Mouse (Mus musculus) G1E (cell line): ENCODE measurements around the gene Tff1. TPM values are rescaled to one million over a fixed set of nuclear protein-coding genes. Genes with fewer than 3 reads are reported as not detected.

Experiments used
- ATAC-seq: 2 replicates; pipeline ENCODE4 v1.8.0; 2016; ENCODE audit warnings: mild to moderate bottlenecking; ENCODE audit not compliant: insufficient number of reproducible peaks, poor library complexity, low FRiP score, severe bottlenecking; ENCODE audit errors: extremely low read depth
- DNase-seq: peaks from one replicate; pipeline ENCODE4 v3.0.0; 2012; ENCODE audit warnings: low spot score
- H3K27me3 ChIP-seq: 2 replicates; pipeline ENCODE4 v1.6.1; 2012; ENCODE audit warnings: mild to moderate bottlenecking, low read length, inconsistent platforms; ENCODE audit not compliant: insufficient read depth
- H3K36me3 ChIP-seq: replicated peaks from 2 replicates; pipeline ENCODE3; 2012; ENCODE audit warnings: mild to moderate bottlenecking, inconsistent platforms
- H3K4me1 ChIP-seq: 2 replicates; pipeline ENCODE4 v1.6.1; 2012; ENCODE audit warnings: low read depth, low read length, inconsistent platforms, mixed read lengths; ENCODE audit not compliant: insufficient read depth
- H3K4me3 ChIP-seq: 2 replicates; pipeline ENCODE4 v1.5.1; 2012; ENCODE audit warnings: low read depth, mild to moderate bottlenecking, inconsistent platforms, low read length, moderate library complexity, mixed read lengths
- H3K9me3 ChIP-seq: replicated peaks from 2 replicates; pipeline ENCODE4 v1.6.1; 2012; ENCODE audit warnings: inconsistent platforms
- CTCF ChIP-seq: IDR thresholded peaks from 2 replicates; pipeline ENCODE4 v1.5.1; 2012; ENCODE audit warnings: low read depth, low read length, inconsistent platforms, mixed read lengths
- GATA1 ChIP-seq: IDR thresholded peaks from 2 replicates; pipeline ENCODE4 v1.6.1; 2012; ENCODE audit warnings: borderline replicate concordance, low read length, inconsistent platforms, mixed read lengths
- GATA2 ChIP-seq: IDR thresholded peaks from 2 replicates; pipeline ENCODE4 v1.6.1; 2012; ENCODE audit warnings: low read depth, low read length, inconsistent platforms, borderline replicate concordance
- POLR2AphosphoS5 ChIP-seq: IDR thresholded peaks from 2 replicates; pipeline ENCODE4 v1.6.1; 2012; ENCODE audit warnings: low read depth, low read length, inconsistent platforms; ENCODE audit not compliant: insufficient replicate concordance
- TAL1 ChIP-seq: conservative IDR thresholded peaks from 2 replicates; pipeline ENCODE4 v1.6.1; 2012; ENCODE audit warnings: low read depth, low read length, inconsistent platforms, mixed read lengths
- polyA plus RNA-seq: library from polyadenylated mRNA; stranded (reverse); fragments of >175 nt; gene quantifications from 2 replicates; pipeline ENCODE4 v1.2.3, GENCODE M21; 2012
- total RNA-seq, 2 experiments: library from RNA; stranded (forward) in 1 of 2; stranded (reverse) in 1 of 2; fragments of 200-1000 nt in 1 of 2; fragments of >200 nt in 1 of 2; fragmentation: Nextera tagmentation in 1 of 2; gene quantifications; 2 replicates each; pipeline ENCODE4 v1.2.3; 2014 to 2017

Tff1 gene
- total RNA-seq (2014; fragmentation: Nextera tagmentation) (not detected in 2 replicates), total RNA-seq (2017) (not detected in 2 replicates), polyA plus RNA-seq (not detected in 2 replicates)

DNA sequence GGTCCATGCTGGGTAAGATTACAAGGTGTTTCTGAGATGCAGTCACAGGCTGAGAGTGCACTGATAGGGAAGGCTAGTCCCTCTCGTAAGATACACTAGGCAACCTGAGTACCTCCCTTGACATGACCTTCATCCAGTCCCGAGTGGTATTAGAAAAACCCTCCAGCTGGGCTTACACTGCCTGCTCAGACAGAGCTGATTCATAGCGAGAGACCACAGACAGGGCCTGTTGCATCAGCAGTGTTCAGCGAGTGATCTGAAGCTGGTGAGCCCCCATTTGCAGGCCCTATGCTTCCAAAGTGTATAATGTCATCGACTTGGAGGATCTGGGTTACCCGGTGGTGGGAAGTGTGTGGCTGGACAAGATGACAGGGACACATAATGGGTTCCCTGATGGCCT, at the start of gene Tff1:
Gene Tff1, minus strand, starts transcription at position 151 of the 400 bp plus-strand sequence.
- no peaks in the 10 kb centered on the region for H3K4me1 ChIP-seq
- H3K36me3 ChIP-seq: no peaks in the 10 kb centered on the region
- no peak for DNase-seq
- ATAC-seq: no peak
- H3K27me3 ChIP-seq: no peaks in the 10 kb centered on the region
- H3K9me3 ChIP-seq: peaks cover 90% of the 10 kb centered on the region
- no peak for TF ChIP-seq TAL1
- TF ChIP-seq GATA2: no peak
- no peak for TF ChIP-seq CTCF
- TF ChIP-seq POLR2AphosphoS5: no peak
- TF ChIP-seq GATA1: no peak
- H3K4me3 ChIP-seq: no peak within 1 kb of the TSS

DNA sequence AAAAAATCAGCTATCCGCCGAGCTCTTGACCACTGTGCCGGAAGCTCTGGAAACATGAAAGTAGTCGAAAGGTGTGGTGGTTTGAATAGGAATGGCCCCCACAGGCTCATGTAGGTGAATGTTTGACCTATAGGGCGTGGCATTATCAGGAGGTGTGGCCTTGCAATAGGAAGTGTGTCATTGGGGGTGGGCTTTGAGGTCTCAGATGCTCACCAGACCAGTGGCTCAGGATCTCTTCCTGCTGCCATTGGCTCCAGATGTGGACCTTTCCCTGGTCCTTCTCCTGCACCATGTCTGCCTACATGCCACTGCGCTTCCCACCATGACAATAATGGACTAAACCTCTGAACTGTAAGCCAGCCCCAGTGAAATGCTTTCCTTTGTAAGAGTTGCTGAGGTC, 46.8 kb upstream of the Tff1 start:
- no peaks in the 10 kb centered on the region for H3K27me3 ChIP-seq
- ATAC-seq (no peak), DNase-seq (no peak)
- peaks cover 84% of the 10 kb centered on the region for H3K9me3 ChIP-seq
- no peaks in the 10 kb centered on the region for H3K36me3 ChIP-seq
- no peak for TF ChIP-seq GATA2
- no peak for TF ChIP-seq TAL1
- TF ChIP-seq CTCF: no peak
- H3K4me1 ChIP-seq: no peaks in the 10 kb centered on the region
- H3K4me3 ChIP-seq: no peak overlapping the region

DNA sequence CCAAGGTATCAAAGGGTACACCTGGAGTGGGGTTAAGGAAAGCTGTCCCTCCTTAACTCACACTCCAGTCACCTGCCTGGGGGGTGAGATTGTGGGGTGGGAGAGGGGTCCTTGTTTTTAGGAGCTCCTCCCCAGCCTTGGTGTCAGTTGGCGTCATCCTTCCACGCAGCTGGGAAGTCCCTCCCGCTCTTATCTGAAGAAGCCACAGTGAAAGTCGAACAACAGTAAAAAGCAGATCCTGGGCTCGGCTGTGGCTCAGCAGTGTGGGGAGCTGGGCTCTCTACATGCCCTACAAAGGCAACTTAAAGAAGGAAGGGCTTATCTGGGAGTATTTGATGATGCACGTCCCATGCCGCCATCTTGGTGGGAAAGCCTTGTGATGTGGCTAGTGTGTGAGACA, 45.2 kb upstream of the Tff1 start:
- no peak overlapping the region for H3K4me3 ChIP-seq
- H3K36me3 ChIP-seq: no peaks in the 10 kb centered on the region
- TF ChIP-seq GATA2: no peak
- no peak for TF ChIP-seq CTCF
- H3K4me1 ChIP-seq: no peaks in the 10 kb centered on the region
- no peak for ATAC-seq
- H3K27me3 ChIP-seq: no peaks in the 10 kb centered on the region
- DNase-seq: no peak
- H3K9me3 ChIP-seq: peaks cover 82% of the 10 kb centered on the region

DNA sequence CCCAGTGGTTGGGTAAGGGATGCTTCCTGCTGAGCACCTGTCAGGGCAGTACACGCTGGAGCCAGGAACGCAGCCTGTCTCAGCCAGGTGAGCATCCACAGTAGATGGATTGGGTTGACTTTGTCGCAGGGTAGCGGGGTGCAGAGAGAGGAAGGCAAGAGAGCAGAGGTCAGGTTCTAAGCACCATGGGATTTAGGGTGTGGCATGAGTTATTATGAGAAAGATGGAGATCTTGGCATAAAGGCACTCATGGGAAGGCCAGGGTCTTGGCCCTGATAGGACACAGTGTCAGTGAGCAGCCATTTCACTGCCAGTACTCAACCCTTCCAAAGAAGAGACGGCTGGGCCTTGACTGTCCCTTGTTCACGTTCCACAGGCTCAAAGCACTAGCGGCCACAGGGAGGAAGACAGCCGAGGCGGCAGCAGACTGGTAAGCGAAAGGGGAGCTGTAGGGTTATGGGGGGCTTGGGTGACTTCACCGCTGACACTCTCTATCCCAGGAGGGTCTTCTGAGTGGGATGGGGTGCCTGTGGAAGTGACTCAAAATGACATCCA, 44.4 kb upstream of the Tff1 start:
- H3K4me1 ChIP-seq: no peaks in the 10 kb centered on the region

DNA sequence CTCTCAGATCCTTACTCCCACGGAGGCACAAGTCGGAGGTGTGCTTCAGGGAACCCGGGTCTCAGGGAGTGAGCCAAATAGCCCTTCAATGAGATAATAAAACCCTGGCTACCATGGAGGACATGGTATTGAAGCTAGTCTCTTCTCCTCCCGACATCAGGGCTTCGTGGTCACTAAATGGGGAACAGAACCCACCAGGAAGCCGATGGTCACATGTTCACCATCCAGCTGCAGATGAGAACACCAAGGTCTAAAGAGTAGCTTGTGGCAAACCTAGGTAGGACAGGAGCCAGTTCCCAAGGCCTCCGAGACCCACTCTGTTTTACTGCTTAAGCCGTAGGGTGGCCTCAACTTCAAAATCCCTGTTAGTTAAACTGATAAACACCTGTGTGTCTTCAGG, 43.6 kb upstream of the Tff1 start:
- no peak for ATAC-seq
- DNase-seq: no peak
- Histone ChIP-seq H3K4me1 (no peaks in the 10 kb centered on the region), H3K9me3 (peaks cover 75% of the 10 kb centered on the region), H3K4me3 (no peak overlapping the region), H3K27me3 (no peaks in the 10 kb centered on the region), H3K36me3 (no peaks in the 10 kb centered on the region)
- TF ChIP-seq GATA2: no peak
- no peak for TF ChIP-seq GATA1
- no peak for TF ChIP-seq POLR2AphosphoS5
- no peak for TF ChIP-seq TAL1
- TF ChIP-seq CTCF: no peak

More for the DNA sequence above, 44.4 kb upstream of the Tff1 start:
- ATAC-seq: no peak
- H3K4me3 ChIP-seq: no peak overlapping the region
- H3K27me3 ChIP-seq: no peaks in the 10 kb centered on the region
- H3K9me3 ChIP-seq: peaks cover 79% of the 10 kb centered on the region
- no peaks in the 10 kb centered on the region for H3K36me3 ChIP-seq
- no peak for DNase-seq
- TF ChIP-seq TAL1 (no peak), GATA2 (no peak), POLR2AphosphoS5 (no peak), GATA1 (no peak), CTCF (no peak)

DNA sequence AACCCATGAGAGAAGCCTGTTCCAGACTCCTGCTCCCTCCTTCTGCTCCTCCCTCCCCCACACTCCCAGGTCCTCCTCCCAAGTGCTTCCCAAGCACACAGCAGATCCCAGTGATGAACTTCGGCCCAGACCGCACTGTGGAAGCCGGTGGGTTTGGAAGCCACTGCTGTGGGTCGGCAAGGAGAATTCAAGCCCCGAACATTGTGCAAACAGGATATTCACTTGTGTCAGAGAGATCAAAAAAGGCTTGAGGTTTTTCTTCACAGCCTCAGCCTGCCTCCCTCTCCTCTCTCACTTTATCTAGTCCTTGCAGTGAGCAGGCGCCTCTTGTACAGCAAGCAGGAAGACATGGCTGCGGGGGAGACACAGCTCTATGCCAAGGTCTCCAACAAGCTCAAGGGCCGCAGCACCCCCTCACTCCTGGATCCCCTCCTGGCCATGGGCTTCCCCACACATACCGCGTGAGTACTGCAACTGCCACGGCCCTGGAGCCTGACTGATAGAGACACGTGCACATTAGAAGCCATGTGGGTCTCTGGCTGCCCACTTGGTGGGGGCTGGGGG, 42.8 kb upstream of the Tff1 start, which contains the start of gene Ubash3a:
Gene Ubash3a, plus strand, starts transcription at position 103 of the 564 bp plus-strand sequence.
- no peak for DNase-seq
- Histone ChIP-seq H3K4me3 (no peak within 1 kb of the TSS), H3K27me3 (no peaks in the 10 kb centered on the region), H3K36me3 (no peaks in the 10 kb centered on the region), H3K9me3 (peaks cover 71% of the 10 kb centered on the region), H3K4me1 (no peaks in the 10 kb centered on the region)
- no peak for ATAC-seq
- TF ChIP-seq CTCF: no peak
- TF ChIP-seq GATA2: no peak
- no peak for TF ChIP-seq GATA1
- no peak for TF ChIP-seq TAL1
- TF ChIP-seq POLR2AphosphoS5: no peak

DNA sequence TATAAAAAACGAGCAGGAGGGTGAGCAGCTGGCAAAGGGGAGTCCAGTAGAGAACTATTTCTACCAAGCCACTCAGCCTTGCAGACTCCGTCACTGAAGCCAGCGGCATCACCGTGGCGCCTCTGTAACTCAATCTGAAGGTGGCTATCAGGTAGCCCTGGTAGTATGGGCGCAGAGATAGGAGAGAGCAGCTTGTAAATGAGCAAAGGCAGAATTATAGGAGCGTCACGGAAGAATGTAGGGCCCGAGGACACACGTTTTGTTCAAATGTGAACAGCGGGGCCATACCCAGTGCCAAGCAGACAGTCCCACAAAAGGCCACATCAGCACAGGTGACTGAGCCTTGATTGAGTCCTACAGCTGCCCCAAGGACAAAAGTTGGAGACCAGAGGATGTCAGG, 33.8 kb upstream of the Tff1 start, which contains the start of gene Tmprss3:
Gene Tmprss3, minus strand, starts transcription at position 101 of the 400 bp plus-strand sequence.
- DNase-seq (no peak), ATAC-seq (no peak)
- TF ChIP-seq TAL1: no peak
- TF ChIP-seq POLR2AphosphoS5: no peak
- TF ChIP-seq GATA1: no peak
- no peak for TF ChIP-seq GATA2
- no peak for TF ChIP-seq CTCF
- H3K9me3 ChIP-seq: peaks cover 65% of the 10 kb centered on the region
- H3K36me3 ChIP-seq: no peaks in the 10 kb centered on the region
- no peaks in the 10 kb centered on the region for H3K27me3 ChIP-seq
- no peaks in the 10 kb centered on the region for H3K4me1 ChIP-seq
- H3K4me3 ChIP-seq: no peak within 1 kb of the TSS
